Mouse (Mus musculus) cortical plate, adult 2 months (tissue): ENCODE data around the gene Lrch3.

Experiments used
- CTCF ChIP-seq: fragments of 200-500 bp; IDR thresholded peaks from 2 replicates; pipeline ENCODE4 v1.5.1; 2011; ENCODE audit warnings: mild to moderate bottlenecking, control low read depth, low read length; ENCODE audit not compliant: insufficient read depth; ENCODE audit errors: extremely low read depth
- POLR2A ChIP-seq: fragments of 200-500 bp; IDR thresholded peaks from 2 replicates; pipeline ENCODE4 v1.6.1; 2011; ENCODE audit warnings: mild to moderate bottlenecking, low read length, control low read depth; ENCODE audit not compliant: insufficient read depth; ENCODE audit errors: extremely low read depth

- TF ChIP-seq POLR2A, result no peak
- TF ChIP-seq CTCF, result no peak
Observed at GRCm38 (mm10) chr16:33061400-33061799, 147.5 kb downstream of the Lrch3 start.
